Mouse (Mus musculus): ENCODE measurements around the gene Ap4b1. TPM values are rescaled to one million over a fixed set of nuclear protein-coding genes. Genes with fewer than 3 reads are reported as not detected.
A peak's percentile ranks its signal among the peaks of the same experiment; 100 is the strongest.
"Not testable (repeated sequence)": the region's sequence is repeated elsewhere in the genome, so short reads cannot be mapped to it uniquely, and the experiment has no call there.

The Ap4b1 gene
- polyA plus RNA-seq, 1 experiment from 2014 or later: 21.8 TPM

- Histone ChIP-seq H3K4me2 (no peak overlapping the region), H3K9ac (no peak overlapping the region), H3K27ac (replicated peaks) (peak overlapping the region; percentile 38), H3K27me3 (no peaks in the 10 kb centered on the region), H3K4me3 (no peak overlapping the region), H3K4me1 (replicated peaks) (no peaks in the 10 kb centered on the region), H3K36me3 (peaks cover 32% of the 10 kb centered on the region), H3K9me3 (no peaks in the 10 kb centered on the region)
- WGBS: 75% methylated on average over 10 of the region's 10 CpGs
- 0 out of 2 replicates have a peak, but pooled peaks have one; percentile 48 for ATAC-seq (ENCODE audit: low FRiP score, low read depth)
Observed at GRCm38 (mm10) chr3:103801631-103802531, 7.4 kb upstream of the Ap4b1 start.

DNA sequence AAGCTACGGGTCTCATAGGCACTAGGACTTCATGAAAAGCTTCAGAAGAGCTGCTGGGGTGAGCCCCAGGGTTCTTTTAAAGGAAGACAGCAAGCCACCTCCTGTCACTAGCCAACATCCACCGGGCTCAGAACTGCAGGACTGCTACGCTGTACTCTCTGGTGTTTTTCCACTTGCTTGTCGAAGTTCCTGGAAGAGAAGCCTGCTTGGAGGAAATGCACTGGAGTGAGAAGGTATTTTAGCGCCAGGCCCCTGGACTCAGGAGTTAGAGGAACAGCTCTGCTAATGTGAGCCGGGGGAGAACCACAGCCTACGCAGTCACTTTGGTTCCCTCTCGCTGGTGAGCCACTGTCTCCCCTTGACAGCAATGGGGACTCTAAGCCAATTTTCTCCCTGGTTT, 6.5 kb upstream of the Ap4b1 start:
- H3K4me3 ChIP-seq: no peak overlapping the region
- no peak for ATAC-seq (ENCODE audit: low FRiP score, low read depth)
- no peak overlapping the region for H3K27ac ChIP-seq (replicated peaks)
- no peak overlapping the region for H3K4me2 ChIP-seq
- no peaks in the 10 kb centered on the region for H3K9me3 ChIP-seq
- peaks cover 34% of the 10 kb centered on the region for H3K36me3 ChIP-seq
- WGBS: 93% methylated on average over 8 of the region's 8 CpGs
- peaks cover 3% of the 10 kb centered on the region for H3K4me1 ChIP-seq (replicated peaks)
- no peaks in the 10 kb centered on the region for H3K27me3 ChIP-seq
- no peak overlapping the region for H3K9ac ChIP-seq

DNA sequence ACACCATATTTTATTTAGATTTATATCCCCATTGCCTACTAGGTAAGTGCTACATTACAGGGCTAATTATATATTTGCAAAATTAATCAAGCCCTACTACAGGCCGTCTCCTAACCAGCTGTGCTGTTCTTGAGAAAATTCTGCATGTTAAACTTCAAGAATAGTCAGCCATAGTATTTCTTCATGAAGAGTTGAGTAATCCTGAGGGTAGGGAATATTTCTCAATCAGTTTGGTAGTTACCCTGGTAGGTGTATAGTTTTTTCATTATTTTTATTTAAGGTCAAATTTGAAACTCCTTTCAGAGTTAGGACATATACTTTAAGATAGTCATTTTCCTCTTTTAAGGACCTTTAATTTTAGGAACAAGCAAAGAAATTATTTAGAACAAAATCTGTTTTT, 3.6 kb upstream of the Ap4b1 start:
- H3K4me1 ChIP-seq (replicated peaks): peaks cover 16% of the 10 kb centered on the region
- H3K27me3 ChIP-seq: no peaks in the 10 kb centered on the region
- peaks cover 33% of the 10 kb centered on the region for H3K36me3 ChIP-seq
- H3K4me2 ChIP-seq: no peak overlapping the region
- no peaks in the 10 kb centered on the region for H3K9me3 ChIP-seq
- 90% methylated on average over 1 of the region's 1 CpGs for WGBS
- no peak overlapping the region for H3K4me3 ChIP-seq
- no peak overlapping the region for H3K27ac ChIP-seq (replicated peaks)
- no peak overlapping the region for H3K9ac ChIP-seq
- no peak for ATAC-seq (ENCODE audit: low FRiP score, low read depth)

DNA sequence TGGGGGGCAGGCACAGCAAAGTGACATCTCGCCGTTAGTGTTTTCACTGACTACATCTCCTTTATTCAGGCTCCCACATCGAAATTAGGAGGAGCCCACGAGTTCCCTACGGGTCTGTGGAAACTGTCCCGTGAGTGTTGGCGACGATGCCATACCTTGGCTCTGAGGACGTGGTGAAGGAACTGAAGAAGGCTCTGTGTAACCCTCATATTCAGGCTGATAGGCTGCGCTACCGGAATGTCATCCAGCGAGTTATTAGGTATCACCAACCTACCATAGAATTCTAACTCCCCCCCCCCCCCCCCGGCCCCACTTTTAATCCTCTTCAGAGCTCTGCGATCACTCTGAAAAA, 455 bp downstream of the Ap4b1 start:
- H3K27ac ChIP-seq (replicated peaks): peak overlapping the region; percentile 94
- H3K4me1 ChIP-seq (replicated peaks): peaks cover 16% of the 10 kb centered on the region
- ATAC-seq (ENCODE audit: low FRiP score, low read depth): peak; percentile 68; the same call in 1 of the 2 replicates
- H3K9me3 ChIP-seq: no peaks in the 10 kb centered on the region
- H3K36me3 ChIP-seq: peaks cover 13% of the 10 kb centered on the region
- WGBS: 4% methylated on average over 14 of the region's 14 CpGs
- H3K27me3 ChIP-seq: no peaks in the 10 kb centered on the region
- peak overlapping the region; percentile 87 for H3K4me2 ChIP-seq
- peak overlapping the region; percentile 88 for H3K9ac ChIP-seq
- peak overlapping the region; percentile 95 for H3K4me3 ChIP-seq

- no peak overlapping the region for H3K4me2 ChIP-seq
- no peaks in the 10 kb centered on the region for H3K27me3 ChIP-seq
Observed at GRCm38 (mm10) chr3:103810967-103811366, 1.6 kb downstream of the Ap4b1 start.

GRCm38 (mm10) chr3:103827548-103827947, 18.2 kb downstream of the Ap4b1 start:
- H3K9ac ChIP-seq: no peak overlapping the region
- no peaks in the 10 kb centered on the region for H3K27me3 ChIP-seq
- H3K4me3 ChIP-seq: no peak overlapping the region
- no peaks in the 10 kb centered on the region for H3K9me3 ChIP-seq
- H3K27ac ChIP-seq (replicated peaks): no peak overlapping the region
- no peak for ATAC-seq (ENCODE audit: low FRiP score, low read depth)
- no peaks in the 10 kb centered on the region for H3K4me1 ChIP-seq (replicated peaks)
- H3K36me3 ChIP-seq: peaks cover 5% of the 10 kb centered on the region
- no peak overlapping the region for H3K4me2 ChIP-seq

More at GRCm38 (mm10) chr3:103810967-103811366, 1.6 kb downstream of the Ap4b1 start:
- Histone ChIP-seq H3K27ac (replicated peaks) (no peak overlapping the region), H3K4me3 (no peak overlapping the region), H3K4me1 (replicated peaks) (peaks cover 16% of the 10 kb centered on the region), H3K9me3 (no peaks in the 10 kb centered on the region), H3K36me3 (peaks cover 20% of the 10 kb centered on the region), H3K9ac (no peak overlapping the region)
- 89% methylated on average over 6 of the region's 6 CpGs for WGBS
- no peak for ATAC-seq (ENCODE audit: low FRiP score, low read depth)

- Histone ChIP-seq H3K9me3 (no peaks in the 10 kb centered on the region), H3K4me2 (no peak overlapping the region), H3K27ac (replicated peaks) (no peak overlapping the region), H3K36me3 (no peaks in the 10 kb centered on the region), H3K4me3 (no peak overlapping the region), H3K4me1 (replicated peaks) (no peaks in the 10 kb centered on the region), H3K27me3 (no peaks in the 10 kb centered on the region), H3K9ac (no peak overlapping the region)
- no peak for ATAC-seq (ENCODE audit: low FRiP score, low read depth)
- WGBS: 92% methylated on average over 3 of the region's 3 CpGs
Observed at GRCm38 (mm10) chr3:103829036-103829435, 19.7 kb downstream of the Ap4b1 start.

- not testable (repeated sequence) for H3K4me1 ChIP-seq (replicated peaks); H3K4me2 ChIP-seq; H3K4me3 ChIP-seq; ATAC-seq (ENCODE audit: low FRiP score, low read depth); H3K27me3 ChIP-seq; H3K9ac ChIP-seq; H3K27ac ChIP-seq (replicated peaks); H3K36me3 ChIP-seq; H3K9me3 ChIP-seq
- 48% methylated on average over 1 of the region's 1 CpGs for WGBS
Observed at GRCm38 (mm10) chr3:103830681-103831080, 21.4 kb downstream of the Ap4b1 start.

DNA sequence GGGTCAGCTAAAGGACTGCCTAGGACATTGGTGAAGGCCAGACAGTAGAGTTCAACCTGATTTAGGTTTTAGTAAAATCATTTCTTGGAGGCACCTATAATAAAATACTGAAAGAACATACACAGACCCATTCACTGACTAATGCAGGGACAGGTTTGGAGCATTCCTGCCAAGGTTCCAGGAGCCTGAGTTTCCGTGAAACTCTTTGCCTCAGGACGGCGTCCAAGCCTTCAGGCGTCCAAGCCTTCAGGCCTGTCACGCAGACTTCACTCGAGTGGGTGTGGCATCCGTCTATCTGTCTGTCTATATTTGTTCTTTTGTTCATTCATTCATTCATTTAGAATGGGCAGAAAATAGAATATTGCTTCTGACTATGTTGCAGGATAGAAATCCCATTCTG, 21.8 kb downstream of the Ap4b1 start:
- Histone ChIP-seq H3K27me3 (no peaks in the 10 kb centered on the region), H3K9me3 (no peaks in the 10 kb centered on the region), H3K9ac (no peak overlapping the region), H3K27ac (replicated peaks) (no peak overlapping the region), H3K36me3 (no peaks in the 10 kb centered on the region), H3K4me2 (no peak overlapping the region), H3K4me1 (replicated peaks) (no peaks in the 10 kb centered on the region), H3K4me3 (no peak overlapping the region)
- ATAC-seq (ENCODE audit: low FRiP score, low read depth): no peak
- 81% methylated on average over 7 of the region's 7 CpGs for WGBS

DNA sequence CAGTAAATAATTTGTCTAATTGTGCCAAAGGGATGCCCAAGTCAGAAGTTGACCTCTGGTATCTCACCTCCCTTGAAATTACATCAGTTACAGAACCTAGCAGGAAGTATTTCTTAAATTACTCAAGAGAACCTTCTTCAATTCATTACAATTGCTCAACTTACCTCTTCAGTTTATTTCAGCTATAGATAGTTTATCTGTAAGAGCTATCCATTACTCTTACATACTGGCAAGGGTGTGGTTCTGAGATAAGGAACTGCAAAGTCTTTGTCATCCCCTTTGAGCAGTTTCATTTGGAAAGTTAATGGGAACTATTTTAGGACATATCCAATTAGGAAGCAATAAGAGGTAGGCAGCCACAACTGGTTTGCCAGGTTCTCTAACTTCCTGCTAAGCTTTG, 23.1 kb downstream of the Ap4b1 start, which contains the start of gene Bcl2l15:
Gene Bcl2l15 (plus strand): TSS at position 176 of the 400 bp plus-strand sequence.
- Histone ChIP-seq H3K4me3 (no peak within 1 kb of the TSS), H3K36me3 (no peaks in the 10 kb centered on the region), H3K4me2 (no peak within 1 kb of the TSS), H3K27ac (replicated peaks) (no peak within 1 kb of the TSS), H3K9ac (no peak within 1 kb of the TSS), H3K27me3 (no peaks in the 10 kb centered on the region), H3K4me1 (replicated peaks) (no peaks in the 10 kb centered on the region), H3K9me3 (no peaks in the 10 kb centered on the region)
- ATAC-seq (ENCODE audit: low FRiP score, low read depth): no peak

DNA sequence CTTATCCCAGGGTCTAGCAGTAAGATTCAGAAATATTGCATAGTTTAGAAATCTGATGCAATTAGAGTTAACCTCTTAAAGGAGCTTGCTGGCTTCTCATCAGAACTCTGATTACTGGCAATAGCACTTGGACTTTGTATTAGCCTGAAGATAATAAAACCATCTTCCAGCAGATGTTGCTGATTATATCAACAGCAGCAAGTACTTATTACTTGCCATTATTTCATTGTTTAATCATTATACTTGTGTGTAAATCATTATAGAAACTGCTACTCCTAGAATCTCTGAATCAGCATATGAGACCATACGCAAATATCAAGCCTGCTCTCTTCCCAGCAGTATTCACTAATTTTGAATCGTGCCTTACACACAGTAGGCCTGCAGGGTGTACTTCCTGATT, 24.7 kb downstream of the Ap4b1 start:
- H3K9me3 ChIP-seq: no peaks in the 10 kb centered on the region
- no peaks in the 10 kb centered on the region for H3K4me1 ChIP-seq (replicated peaks)
- no peaks in the 10 kb centered on the region for H3K36me3 ChIP-seq
- no peaks in the 10 kb centered on the region for H3K27me3 ChIP-seq
- 92% methylated on average over 2 of the region's 2 CpGs for WGBS
- no peak for ATAC-seq (ENCODE audit: low FRiP score, low read depth)
- no peak overlapping the region for H3K4me3 ChIP-seq
- H3K27ac ChIP-seq (replicated peaks): no peak overlapping the region
- H3K9ac ChIP-seq: no peak overlapping the region
- no peak overlapping the region for H3K4me2 ChIP-seq

DNA sequence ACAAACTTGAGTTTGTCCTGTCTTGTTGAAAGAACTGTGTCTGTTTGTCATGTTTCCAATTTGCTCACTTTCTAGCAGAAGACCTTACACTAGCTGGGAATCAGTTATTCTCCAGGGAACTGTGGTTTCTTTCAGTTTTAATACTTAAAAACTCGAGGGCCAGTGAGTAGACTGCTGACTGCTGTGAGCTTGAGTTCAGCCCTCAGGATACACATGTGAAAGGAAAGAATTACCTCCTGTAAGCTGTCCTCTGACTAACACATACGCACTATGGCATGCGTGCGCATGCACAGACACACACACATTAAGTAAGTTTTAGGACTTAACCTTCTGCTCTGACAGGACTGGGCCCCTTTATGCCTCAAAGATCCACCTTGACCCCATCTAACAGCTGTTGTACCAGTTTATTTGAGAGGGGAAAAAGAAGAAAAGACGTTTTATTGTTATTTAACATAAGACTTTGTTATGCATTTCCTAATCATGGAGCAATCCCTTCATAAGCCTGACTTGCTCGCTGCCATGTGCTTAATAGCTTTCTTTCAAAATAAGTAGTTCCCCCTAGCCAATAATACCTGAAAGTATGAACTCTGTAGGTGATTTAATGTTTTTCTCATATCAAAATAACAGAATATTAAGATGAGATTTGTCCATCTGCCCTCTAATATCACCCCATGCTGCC, 26.1 kb downstream of the Ap4b1 start:
- Histone ChIP-seq H3K27ac (replicated peaks) (no peak overlapping the region), H3K9me3 (no peaks in the 10 kb centered on the region), H3K4me2 (no peak overlapping the region), H3K9ac (no peak overlapping the region), H3K27me3 (no peaks in the 10 kb centered on the region), H3K4me3 (no peak overlapping the region), H3K4me1 (replicated peaks) (no peaks in the 10 kb centered on the region), H3K36me3 (no peaks in the 10 kb centered on the region)
- no peak for ATAC-seq (ENCODE audit: low FRiP score, low read depth)
- WGBS: 82% methylated on average over 6 of the region's 6 CpGs

Measured in hindbrain, embryonic 15.5 days (tissue).